Mouse (Mus musculus): ENCODE results near the gene Nfkb1.

Gene Nfkb1

GRCm38 (mm10) chr3:135581606-135582117, 109.7 kb downstream of the Nfkb1 start:
- peak; percentile 66 for DNase-seq

- DNase-seq: peak; percentile 50
These were observed 110.7 kb downstream of the Nfkb1 start for GRCm38 (mm10) chr3:135580439-135581275.

- DNase-seq: peak; percentile 45
These were observed 112.2 kb downstream of the Nfkb1 start for GRCm38 (mm10) chr3:135579179-135579578.

GRCm38 (mm10) chr3:135578588-135579140, 112.7 kb downstream of the Nfkb1 start:
- no peak for DNase-seq

- DNase-seq: no peak
These were observed 116.2 kb downstream of the Nfkb1 start for GRCm38 (mm10) chr3:135575126-135575525.

GRCm38 (mm10) chr3:135573051-135573450, 118.3 kb downstream of the Nfkb1 start:
- DNase-seq: no peak

- no peak for DNase-seq
These were observed 119.8 kb downstream of the Nfkb1 start for GRCm38 (mm10) chr3:135571540-135571939.

GRCm38 (mm10) chr3:135568633-135569032, 122.7 kb downstream of the Nfkb1 start:
- no peak for DNase-seq

- DNase-seq: no peak
These were observed 123.5 kb downstream of the Nfkb1 start for GRCm38 (mm10) chr3:135567888-135568287.

GRCm38 (mm10) chr3:135565306-135565705, 126.0 kb downstream of the Nfkb1 start:
- DNase-seq: no peak

- DNase-seq: no peak
These were observed 126.6 kb downstream of the Nfkb1 start for GRCm38 (mm10) chr3:135564706-135565105.

- DNase-seq: no peak
These were observed 128.1 kb downstream of the Nfkb1 start for GRCm38 (mm10) chr3:135563163-135563689.

GRCm38 (mm10) chr3:135562036-135562435, 129.3 kb downstream of the Nfkb1 start:
- DNase-seq: no peak

- no peak for DNase-seq
These were observed 134.3 kb downstream of the Nfkb1 start for GRCm38 (mm10) chr3:135556851-135557662.

GRCm38 (mm10) chr3:135556052-135556587, 135.2 kb downstream of the Nfkb1 start:
- DNase-seq: no peak

GRCm38 (mm10) chr3:135555192-135555591, 136.2 kb downstream of the Nfkb1 start:
- no peak for DNase-seq

GRCm38 (mm10) chr3:135552874-135553273, 138.5 kb downstream of the Nfkb1 start:
- DNase-seq: no peak

- no peak for DNase-seq
These were observed 144.0 kb downstream of the Nfkb1 start for GRCm38 (mm10) chr3:135547298-135547697.

- no peak for DNase-seq
These were observed 145.0 kb downstream of the Nfkb1 start for GRCm38 (mm10) chr3:135546212-135546923.

Data from kidney, postnatal 10 days (tissue).